Mouse (Mus musculus) neutrophil, adult 83 days (primary cell): Measurements from ENCODE around the gene Slc7a4. TPM values are rescaled to one million over a fixed set of nuclear protein-coding genes. Genes with fewer than 3 reads are reported as not detected.

Experiments
- total RNA-seq, 2 experiments: library from RNA; stranded (reverse); gene quantifications; one replicate each; pipeline ENCODE4 v1.2.4; 2023

Gene Slc7a4
- under 1 TPM; 0.38 to 0.77 TPM for total RNA-seq

GRCm38 (mm10) chr16:17583064-17583463 lies at the start of gene Slc7a4:
Slc7a4 (minus strand) TSS chr16:17583214.

GRCm38 (mm10) chr16:17619198-17620105 lies 36.4 kb upstream of the Slc7a4 start, which contains the start of gene Smpd4:
Smpd4 (plus strand) TSS chr16:17619354.

GRCm38 (mm10) chr16:17561751-17562208 lies 21.2 kb downstream of the Slc7a4 start, which contains the start of gene P2rx6:
P2rx6 (plus strand) TSS chr16:17561885.

GRCm38 (mm10) chr16:17561128-17561750 lies 21.8 kb downstream of the Slc7a4 start, which contains the start of gene Lrrc74b:
Lrrc74b (minus strand) TSS chr16:17561247.

GRCm38 (mm10) chr16:17530640-17531288 lies 52.2 kb downstream of the Slc7a4 start, which contains the start of gene Thap7:
Thap7 (minus strand) TSS chr16:17531136.

Other genes starting within 250 kb of the Slc7a4 start
- 10 to 100 TPM; 16.5 to 17.9 TPM for gene Snap29, start 177.2 kb downstream of the Slc7a4 start, total RNA-seq
- 10 to 100 TPM; 42.8 to 45.6 TPM for gene Pi4ka, start 176.9 kb downstream of the Slc7a4 start, total RNA-seq
- 10 to 100 TPM; 32.0 to 36.4 TPM for gene Crkl, start 131.2 kb downstream of the Slc7a4 start, total RNA-seq
- not detected for gene Aifm3, start 93.6 kb downstream of the Slc7a4 start, total RNA-seq
- gene Lztr1, start 74.5 kb downstream of the Slc7a4 start, total RNA-seq: 10 to 100 TPM; 34.9 to 35.2 TPM
- gene Thap7, start 52.1 kb downstream of the Slc7a4 start, total RNA-seq: 10 to 100 TPM; 16.0 to 19.1 TPM
- under 1 TPM in 1 of 2 experiments, not detected in 1; 0.20 TPM for gene Lrrc74b, start 22.0 kb downstream of the Slc7a4 start, total RNA-seq
- not detected for gene P2rx6, start 21.3 kb downstream of the Slc7a4 start, total RNA-seq
- 10 to 100 TPM; 24.6 to 30.2 TPM for gene Smpd4, start 36.1 kb upstream of the Slc7a4 start, total RNA-seq
- 1 to 10 TPM; 1.0 to 1.5 TPM for gene Ccdc74a, start 63.3 kb upstream of the Slc7a4 start, total RNA-seq
- 10 to 100 TPM; 72.6 to 88.4 TPM for gene Med15, start 149.7 kb upstream of the Slc7a4 start, total RNA-seq
- gene Klhl22, start 176.4 kb upstream of the Slc7a4 start, total RNA-seq: 10 to 100 TPM; 12.4 to 15.8 TPM
- gene Scarf2, start 214.1 kb upstream of the Slc7a4 start, total RNA-seq: under 1 TPM; 0.31 to 0.59 TPM
- not detected for gene B830017H08Rik, start 249.9 kb upstream of the Slc7a4 start, total RNA-seq